Mouse (Mus musculus): ENCODE results near the gene Rorc.

DNA sequence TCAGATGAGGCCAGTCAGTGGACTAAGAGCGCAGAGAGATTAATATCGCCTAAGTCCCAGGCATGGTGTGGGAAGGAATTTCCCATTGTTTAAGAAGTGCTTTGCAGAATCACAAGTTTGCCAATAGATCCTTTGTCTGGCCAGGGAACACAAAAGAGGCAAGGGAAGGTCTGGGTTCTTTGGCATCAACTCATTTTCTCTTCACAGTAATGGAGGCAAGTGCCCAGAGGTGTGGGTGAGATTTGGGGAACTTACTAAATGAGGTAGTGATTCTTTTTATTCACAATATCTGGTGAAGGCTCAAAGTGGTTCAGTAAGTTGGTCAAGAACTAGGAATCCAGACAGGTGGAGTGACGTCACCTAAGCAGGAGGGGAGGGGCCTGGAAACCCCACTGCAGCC is 27.7 kb upstream of the Rorc start:
- TF ChIP-seq CTCF (IDR thresholded peaks at IDR 0.05) (no peak), EP300 (IDR thresholded peaks at IDR 0.05) (no peak)

Measured in lung, postnatal 0 days (tissue).